Mouse (Mus musculus) left cerebral cortex, adult 8-10 months (tissue): Measurements from ENCODE around the gene Krt20. TPM values are rescaled to one million over a fixed set of nuclear protein-coding genes. Genes with fewer than 3 reads are reported as not detected.
A peak's percentile ranks its signal among the peaks of the same experiment; 100 is the strongest.

ENCODE experiments used
- DNase-seq, 2 experiments: peaks; one replicate each; pipeline ENCODE4 v3.0.0; 2022; ENCODE audit warnings: low spot score in 2 of 2
- total RNA-seq, 4 experiments: library from RNA; stranded (reverse); gene quantifications; 2 replicates each; pipeline ENCODE4 v1.2.4; 2022

Krt20 gene
- total RNA-seq, 4 experiments from 2014 or later: not detected

DNA sequence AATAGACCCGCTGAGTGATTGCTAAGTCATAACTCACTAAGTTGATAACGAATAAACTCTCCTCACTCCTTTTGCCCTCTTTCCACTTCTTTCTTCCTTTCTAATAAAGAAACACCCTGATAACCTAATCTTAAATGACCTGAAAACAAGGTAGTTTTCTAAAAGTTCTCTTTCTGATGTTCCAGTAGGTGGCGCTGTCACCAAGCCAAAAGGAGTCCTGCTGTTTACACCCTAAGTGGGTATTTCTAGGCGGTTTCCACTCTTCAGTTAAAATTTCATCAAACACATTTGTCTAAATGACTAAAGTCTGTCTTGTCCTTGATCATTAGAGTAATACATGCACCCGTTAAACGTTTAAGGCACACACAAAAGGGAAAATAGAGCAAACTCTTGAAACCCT is 24.7 kb downstream of the Krt20 start:
- DNase-seq: no peak

DNA sequence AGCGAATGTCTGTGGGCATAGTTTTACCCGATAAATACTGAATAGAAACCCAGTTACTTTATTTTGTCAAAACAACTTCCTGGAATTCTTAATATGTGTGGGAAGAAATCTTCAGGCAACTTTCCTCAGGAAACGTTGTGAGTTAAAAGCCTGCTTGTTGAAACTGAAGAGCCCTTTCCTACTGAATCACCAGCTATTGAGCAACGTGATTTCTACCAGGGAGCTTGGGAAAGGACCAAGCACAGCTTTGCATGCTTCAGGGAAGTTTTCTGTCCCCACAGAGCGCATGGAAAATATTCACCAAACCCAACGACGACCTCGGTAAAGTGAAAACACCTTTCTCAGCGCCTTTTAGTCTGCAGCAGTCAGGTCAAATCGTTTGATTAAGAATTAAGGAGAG is 31.8 kb downstream of the Krt20 start:
- DNase-seq: no peak

DNA sequence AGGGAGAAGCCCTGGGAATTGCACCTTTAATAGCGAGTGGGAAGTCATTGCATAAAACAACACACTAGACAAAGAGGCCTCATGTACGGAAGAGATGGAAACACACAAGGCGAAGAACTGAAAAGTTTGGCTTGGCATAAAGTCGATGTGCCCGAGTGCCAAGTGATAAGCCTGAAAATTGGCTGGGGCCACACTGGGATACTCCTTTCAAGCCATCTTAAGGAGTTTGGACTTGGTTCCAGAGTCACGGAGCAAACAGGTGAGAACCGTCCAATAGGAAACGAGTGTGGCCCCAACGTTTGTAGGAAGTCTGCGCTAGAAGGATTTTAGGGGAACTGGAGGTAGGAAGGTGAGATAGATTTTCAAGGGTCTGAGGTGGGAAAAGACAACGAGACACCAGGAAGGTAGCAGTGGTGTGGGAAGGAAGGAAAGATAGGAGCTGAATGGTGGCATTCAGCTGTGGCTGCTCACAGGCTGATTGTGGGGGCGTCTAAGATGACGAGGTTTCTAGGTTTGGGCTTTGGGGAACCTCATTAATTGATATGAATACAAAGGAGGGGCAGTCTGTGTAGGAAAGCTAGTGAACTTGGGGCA is 37.9 kb downstream of the Krt20 start:
- no peak for DNase-seq

DNA sequence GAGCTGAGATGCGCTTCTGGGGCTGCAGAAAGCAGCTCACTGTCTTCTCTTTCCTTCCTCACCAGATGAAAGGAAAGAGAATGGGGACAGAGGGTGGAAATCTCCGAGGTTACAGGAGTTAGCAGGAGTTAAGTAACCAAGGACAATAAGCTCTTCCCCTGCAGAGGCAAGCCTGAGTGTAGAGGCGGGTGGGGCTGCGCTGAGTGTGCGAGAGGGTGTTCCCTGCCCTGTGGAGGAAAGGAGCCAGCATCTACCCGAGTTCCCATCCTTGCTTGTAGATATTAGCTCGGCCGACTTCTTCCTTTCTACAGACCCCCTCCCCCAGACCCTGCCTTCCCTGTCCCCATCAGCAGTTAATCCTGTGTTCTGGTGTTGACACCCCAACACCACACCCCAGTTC is 39.1 kb downstream of the Krt20 start:
- DNase-seq: no peak

DNA sequence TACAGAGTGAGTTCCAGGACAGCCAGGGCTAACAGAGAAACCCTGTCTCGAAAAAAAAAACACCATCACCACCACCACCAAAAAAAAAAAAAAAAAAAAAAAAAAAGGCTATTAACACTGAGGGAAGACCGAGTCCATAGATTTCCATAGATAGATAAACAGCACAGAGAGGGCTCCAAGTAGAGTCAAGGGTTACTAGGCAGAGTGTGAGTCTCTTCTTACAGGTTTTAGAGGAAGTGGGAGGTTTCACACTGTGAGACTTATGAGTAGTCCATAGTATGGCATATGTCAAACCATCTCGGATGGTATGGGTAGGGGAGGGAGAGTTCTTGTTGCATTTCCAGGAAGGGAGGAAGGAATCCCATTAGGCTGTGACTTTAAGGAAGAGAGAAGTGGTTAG is 39.9 kb downstream of the Krt20 start:
- DNase-seq: no peak

DNA sequence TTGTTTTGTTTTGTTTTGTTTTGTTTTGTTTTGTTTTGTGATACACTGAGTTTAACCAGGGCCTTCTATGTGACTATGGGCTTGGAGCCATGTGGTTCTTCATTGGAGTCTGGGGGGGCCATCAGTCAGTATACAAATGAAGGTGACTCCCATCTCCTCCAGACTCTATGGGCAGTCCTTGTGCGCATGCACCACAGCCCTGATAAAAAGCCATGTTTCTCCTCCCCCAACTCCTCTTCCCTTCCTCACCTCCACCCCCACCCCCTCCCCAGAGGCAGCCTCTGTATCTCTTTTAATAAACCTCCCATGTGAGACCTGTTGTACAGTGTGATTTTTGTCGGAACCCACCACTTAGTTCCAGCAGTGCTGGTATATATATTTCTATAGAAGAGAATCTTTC is 41.3 kb downstream of the Krt20 start:
- DNase-seq: no peak

DNA sequence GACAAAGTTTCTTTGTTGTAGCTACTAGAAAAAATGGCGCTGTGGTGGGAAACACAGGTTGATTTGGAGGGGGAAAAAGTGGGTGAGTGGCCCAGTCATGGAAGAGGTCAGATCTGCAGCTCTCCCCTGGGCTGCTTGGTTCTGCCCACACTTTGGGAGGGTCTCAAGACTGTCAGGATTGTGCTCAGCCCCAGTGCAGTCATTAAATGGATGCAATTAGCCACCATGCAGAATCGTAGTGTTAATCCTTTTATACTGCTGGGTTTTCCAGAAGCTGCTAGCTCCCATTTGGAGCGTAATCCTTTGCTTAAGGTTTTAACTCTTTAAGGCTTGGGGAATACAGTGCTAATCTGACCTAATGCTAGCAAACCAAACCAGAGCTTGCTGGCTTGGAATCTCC is 41.9 kb downstream of the Krt20 start:
- DNase-seq: no peak

DNA sequence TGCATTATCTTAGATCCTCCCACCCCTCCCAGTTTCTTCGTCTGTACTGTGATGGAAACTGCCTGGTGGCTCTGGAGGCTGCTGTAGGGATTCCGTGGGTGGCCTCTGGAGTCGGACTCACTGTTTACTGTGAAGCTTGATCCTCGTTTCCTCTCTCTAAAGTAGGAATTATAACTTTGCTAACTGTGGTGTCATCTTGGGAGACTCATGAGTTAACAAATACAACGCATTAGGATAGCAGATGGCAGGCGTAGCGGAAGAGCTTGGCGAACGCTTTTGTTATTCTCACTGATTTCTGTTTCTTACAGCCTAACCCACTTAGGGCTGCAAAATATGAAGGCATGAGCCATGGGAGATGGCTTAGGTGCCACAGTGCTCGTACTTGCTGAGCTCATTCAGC is 45.5 kb downstream of the Krt20 start:
- peak in 1 of 2 experiments; percentile 29 for DNase-seq

DNA sequence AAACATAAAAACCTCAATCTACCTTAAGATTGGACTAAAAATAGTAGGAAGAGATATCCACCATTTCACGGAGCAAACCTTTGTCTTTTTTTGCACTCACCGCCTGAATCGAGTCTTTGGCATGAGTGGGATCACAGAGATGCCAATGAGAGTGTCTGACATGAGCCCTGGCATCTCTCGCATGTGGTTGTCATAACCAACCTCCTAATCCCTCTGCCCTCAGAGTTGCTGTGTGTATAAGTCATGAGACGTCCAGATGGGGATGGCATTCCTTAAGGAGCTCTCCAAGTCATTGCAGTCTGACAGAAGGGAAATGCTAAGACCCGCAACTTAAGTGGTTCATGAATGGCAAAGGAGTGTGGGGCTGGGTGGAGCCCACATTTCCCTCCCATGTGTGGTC is 46.6 kb downstream of the Krt20 start:
- no peak for DNase-seq

DNA sequence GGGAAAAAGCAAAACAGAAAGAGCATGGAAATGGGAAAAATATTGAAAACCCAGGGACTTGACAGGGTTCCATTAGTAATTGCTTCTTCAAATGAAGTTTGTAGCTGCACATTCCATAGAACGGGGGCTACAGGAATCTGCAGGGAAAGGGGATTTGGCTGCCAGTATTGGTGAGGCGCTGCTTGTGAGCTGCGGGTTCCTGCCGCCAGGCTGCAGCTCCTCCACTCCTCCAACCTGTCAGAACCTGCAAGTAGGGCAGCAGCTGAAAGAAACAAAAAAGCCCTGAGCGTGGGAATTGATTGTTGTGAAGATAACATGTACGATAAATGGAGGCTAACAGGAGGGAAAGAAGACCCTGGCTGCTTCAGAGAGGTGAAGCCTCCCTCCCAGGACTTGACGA is 47.1 kb downstream of the Krt20 start:
- DNase-seq: no peak

DNA sequence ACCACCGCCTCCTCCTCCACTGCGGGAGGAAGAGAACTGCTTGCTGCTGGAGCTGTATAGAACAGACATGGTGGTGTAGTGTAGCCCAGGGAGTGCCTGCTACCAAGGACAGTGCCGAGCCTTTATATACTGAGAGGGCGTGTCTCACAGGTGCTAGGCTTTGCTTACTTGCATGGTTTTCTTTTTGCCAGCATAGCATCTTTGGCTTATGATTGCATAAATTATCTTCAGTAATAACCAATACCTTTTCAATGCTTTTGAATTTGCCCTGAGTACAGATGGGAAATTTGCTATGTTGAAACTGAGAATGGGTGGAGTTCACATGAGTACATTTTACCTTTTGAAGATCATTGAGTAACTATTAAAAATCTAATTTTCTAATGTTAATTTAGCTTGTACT is 48.7 kb downstream of the Krt20 start, which contains the start of gene Krt10:
Krt10 (minus strand) TSS at position 101 of the 400 bp plus-strand sequence.
- DNase-seq: no peak

DNA sequence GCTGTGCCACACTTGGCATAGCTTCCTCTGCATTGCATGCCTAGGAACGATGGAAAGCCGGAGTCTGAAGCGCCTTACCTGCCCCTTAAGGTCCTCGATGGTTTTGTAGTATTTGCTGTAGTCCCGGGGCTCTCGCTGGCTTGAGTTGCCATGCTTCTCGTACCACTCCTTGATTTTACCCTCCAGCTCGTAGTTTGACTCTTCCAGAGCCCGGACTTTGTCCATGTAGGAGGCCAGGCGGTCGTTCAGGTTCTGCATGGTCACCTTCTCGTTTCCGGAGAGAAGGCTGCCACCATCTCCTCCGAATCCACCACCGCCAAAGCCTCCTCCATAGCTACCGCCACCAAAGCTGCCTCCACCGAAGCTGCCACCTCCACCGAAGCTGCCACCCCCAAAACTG is 49.3 kb downstream of the Krt20 start:
- no peak for DNase-seq

DNA sequence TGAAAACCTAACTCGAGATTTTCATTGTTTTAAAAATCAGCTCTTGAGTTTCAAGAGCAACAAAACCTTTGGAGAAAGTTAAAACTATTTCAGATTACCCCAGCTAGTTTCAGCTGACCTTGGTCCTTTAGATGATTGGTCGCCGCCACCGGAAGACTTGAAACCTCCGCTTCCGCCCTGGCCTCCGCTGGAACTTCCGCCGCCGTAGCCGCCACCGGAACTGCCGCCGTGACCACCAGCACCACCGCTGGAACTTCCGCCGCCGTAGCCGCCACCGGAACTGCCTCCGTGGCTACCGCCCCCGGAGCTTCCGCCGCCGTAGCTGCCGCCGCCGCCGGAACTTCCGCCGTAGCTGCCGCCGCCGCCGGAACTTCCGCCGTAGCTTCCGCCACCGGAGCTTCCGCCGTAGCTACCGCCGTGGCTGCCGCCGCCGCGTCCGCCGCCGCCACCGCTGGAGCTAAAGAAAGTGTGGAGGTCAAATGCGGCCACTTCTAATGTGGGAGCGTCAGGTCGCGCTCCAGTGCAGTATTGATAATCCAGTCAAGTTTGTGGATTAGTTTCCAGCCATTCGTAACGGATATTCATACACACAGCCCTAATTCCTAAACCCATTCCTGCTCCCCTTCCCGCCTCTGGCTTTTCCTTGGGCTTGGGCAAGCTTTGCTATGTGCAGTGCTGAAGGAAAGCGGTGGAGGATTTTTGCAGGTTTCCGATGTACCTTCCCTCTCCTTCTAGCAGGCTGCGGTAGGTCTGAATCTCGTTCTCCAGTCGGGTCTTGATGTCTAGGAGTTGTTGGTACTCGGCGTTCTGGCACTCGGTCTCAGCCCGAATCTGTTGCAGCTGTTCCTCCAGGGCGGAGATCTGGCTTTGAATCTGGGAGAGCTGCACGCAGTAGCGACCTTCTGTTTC is 51.9 kb downstream of the Krt20 start:
- DNase-seq: peak; percentile 72 to 84

DNA sequence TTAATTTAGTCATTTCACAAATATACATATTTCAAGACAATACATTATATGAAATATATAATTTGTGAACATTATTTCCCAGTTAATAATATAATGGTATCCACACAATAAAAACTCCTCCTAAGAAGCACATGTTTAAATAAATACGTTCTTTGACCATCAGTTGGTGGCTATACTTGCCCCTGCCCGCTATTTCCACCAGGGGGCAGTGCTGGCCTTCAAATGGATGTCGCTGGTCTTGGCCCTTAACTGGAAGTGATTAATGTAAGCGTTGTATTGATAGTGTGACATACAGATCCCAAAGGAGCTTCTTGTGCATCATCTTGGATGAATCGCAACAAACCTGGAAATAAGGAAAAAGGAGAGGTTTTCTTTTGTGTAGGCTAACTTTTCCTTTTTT is 58.4 kb downstream of the Krt20 start:
- DNase-seq: peak; percentile 22 to 57

Other genes with a start within 250 kb of the Krt20 start
- 10 to 100 TPM; 46.9 to 61.5 (median 53.0) TPM for gene Smarce1, start 207.1 kb downstream of the Krt20 start, total RNA-seq
- 10 to 100 TPM; 30.4 to 38.4 (median 34.0) TPM for gene Krt222, start 194.1 kb downstream of the Krt20 start, total RNA-seq
- not detected for gene Krt24, start 152.9 kb downstream of the Krt20 start, total RNA-seq
- gene Krt25, start 115.2 kb downstream of the Krt20 start, total RNA-seq: not detected
- gene Krt26, start 100.2 kb downstream of the Krt20 start, total RNA-seq: under 1 TPM in 1 of 4 experiments, not detected in 3; 0.14 TPM
- gene Krt27, start 87.0 kb downstream of the Krt20 start, total RNA-seq: not detected
- under 1 TPM in 1 of 4 experiments, not detected in 3; 0.21 TPM for gene Krt28, start 63.2 kb downstream of the Krt20 start, total RNA-seq
- 10 to 100 TPM; 11.4 to 13.8 (median 12.0) TPM for gene Krt10, start 48.8 kb downstream of the Krt20 start, total RNA-seq
- gene Krt12, start 15.9 kb downstream of the Krt20 start, total RNA-seq: 10 to 100 TPM in 1 of 4 experiments, 1 to 10 TPM in 3; 8.6 to 10.0 (median 9.5) TPM
- gene Krt23, start 55.0 kb upstream of the Krt20 start, total RNA-seq: not detected
- not detected for gene Krt39, start 83.2 kb upstream of the Krt20 start, total RNA-seq
- gene Krt40, start 105.0 kb upstream of the Krt20 start, total RNA-seq: not detected
- not detected for gene Krtap3-3, start 112.7 kb upstream of the Krt20 start, total RNA-seq
- not detected for gene Krtap3-2, start 118.7 kb upstream of the Krt20 start, total RNA-seq
- gene Gm11939, start 121.3 kb upstream of the Krt20 start, total RNA-seq: not detected
- not detected for gene Krtap3-1, start 128.5 kb upstream of the Krt20 start, total RNA-seq
- gene Krtap1-5, start 142.9 kb upstream of the Krt20 start, total RNA-seq: not detected
- gene Krtap1-4, start 145.5 kb upstream of the Krt20 start, total RNA-seq: not detected
- not detected for gene Krtap1-3, start 153.2 kb upstream of the Krt20 start, total RNA-seq
- gene Krtap9-3, start 160.0 kb upstream of the Krt20 start, total RNA-seq: not detected
- gene Gm11938, start 165.2 kb upstream of the Krt20 start, total RNA-seq: not detected
- not detected for gene Gm11937, start 172.0 kb upstream of the Krt20 start, total RNA-seq
- not detected for gene Krtap2-4, start 176.7 kb upstream of the Krt20 start, total RNA-seq
- not detected for gene Gm11562, start 182.3 kb upstream of the Krt20 start, total RNA-seq
- gene Krtap4-1, start 190.1 kb upstream of the Krt20 start, total RNA-seq: not detected
- gene Krtap4-2, start 196.9 kb upstream of the Krt20 start, total RNA-seq: not detected
- not detected for gene Krtap4-7, start 205.9 kb upstream of the Krt20 start, total RNA-seq
- gene Gm11555, start 212.1 kb upstream of the Krt20 start, total RNA-seq: not detected
- gene Gm11563, start 220.8 kb upstream of the Krt20 start, total RNA-seq: not detected
- not detected for gene Krtap4-6, start 227.8 kb upstream of the Krt20 start, total RNA-seq